Mouse (Mus musculus): ENCODE measurements around the gene Nkain2. TPM values are rescaled to one million over a fixed set of nuclear protein-coding genes. Genes with fewer than 3 reads are reported as not detected.

Gene Nkain2
- polyA plus RNA-seq, 1 experiment from 2014 or later: 0.04 TPM

- no peak for ATAC-seq
- no peak for DNase-seq (ENCODE audit: low read depth, low spot score)
- TF ChIP-seq CTCF (IDR thresholded peaks at IDR 0.05): no peak
- CTCF ChIA-PET: no interaction called here
- no peaks in the 10 kb centered on the region for H3K27me3 ChIP-seq
- in situ Hi-C loops (cut with MboI; ENCODE audit: low pct_unique_long_range_greater_than_20kb): no loop called here
- POLR2A ChIA-PET: no interaction called here
Observed at GRCm38 (mm10) chr10:32576559-32577275, 313.5 kb downstream of the Nkain2 start.

- ChIA-PET CTCF (no interaction called here), POLR2A (no interaction called here)
- ATAC-seq (no peak), DNase-seq (ENCODE audit: low read depth, low spot score) (no peak)
- H3K27me3 ChIP-seq: peaks cover 5% of the 10 kb centered on the region
- TF ChIP-seq CTCF (IDR thresholded peaks at IDR 0.05): no peak
- in situ Hi-C loops (cut with MboI; ENCODE audit: low pct_unique_long_range_greater_than_20kb): no loop called here
Observed at GRCm38 (mm10) chr10:32557673-32558072, 332.6 kb downstream of the Nkain2 start.

GRCm38 (mm10) chr10:32536057-32536456, 354.2 kb downstream of the Nkain2 start:
- ATAC-seq: no peak
- POLR2A ChIA-PET: no interaction called here
- CTCF ChIA-PET: no interaction called here
- no peaks in the 10 kb centered on the region for H3K27me3 ChIP-seq
- DNase-seq (ENCODE audit: low read depth, low spot score): no peak
- in situ Hi-C loops (cut with MboI; ENCODE audit: low pct_unique_long_range_greater_than_20kb): no loop called here
- no peak for TF ChIP-seq CTCF (IDR thresholded peaks at IDR 0.05)

- POLR2A ChIA-PET: no interaction called here
Observed at GRCm38 (mm10) chr10:32510821-32511220, 379.4 kb downstream of the Nkain2 start.

GRCm38 (mm10) chr10:32494591-32495182, 395.6 kb downstream of the Nkain2 start:
- ChIA-PET POLR2A (no interaction called here), CTCF (no interaction called here)
- ATAC-seq (no peak), DNase-seq (ENCODE audit: low read depth, low spot score) (no peak)
- TF ChIP-seq CTCF (IDR thresholded peaks at IDR 0.05): no peak
- in situ Hi-C loops (cut with MboI; ENCODE audit: low pct_unique_long_range_greater_than_20kb): no loop called here
- H3K27me3 ChIP-seq: no peaks in the 10 kb centered on the region

More at GRCm38 (mm10) chr10:32510821-32511220, 379.4 kb downstream of the Nkain2 start:
- TF ChIP-seq CTCF (IDR thresholded peaks at IDR 0.05): no peak
- CTCF ChIA-PET: interaction anchor here (0.7 kb wide), 1 partner anchor 11 kb away, joined by 3 read pairs; no protein-coding TSS in a partner anchor
- ATAC-seq: no peak
- H3K27me3 ChIP-seq: no peaks in the 10 kb centered on the region
- no peak for DNase-seq (ENCODE audit: low read depth, low spot score)
- in situ Hi-C loops (cut with MboI; ENCODE audit: low pct_unique_long_range_greater_than_20kb): no loop called here

GRCm38 (mm10) chr10:32493600-32493999, 396.7 kb downstream of the Nkain2 start:
- POLR2A ChIA-PET: no interaction called here
- CTCF ChIA-PET: no interaction called here
- no peak for ATAC-seq
- DNase-seq (ENCODE audit: low read depth, low spot score): no peak
- in situ Hi-C loops (cut with MboI; ENCODE audit: low pct_unique_long_range_greater_than_20kb): no loop called here
- H3K27me3 ChIP-seq: no peaks in the 10 kb centered on the region
- no peak for TF ChIP-seq CTCF (IDR thresholded peaks at IDR 0.05)

- in situ Hi-C loops (cut with MboI; ENCODE audit: low pct_unique_long_range_greater_than_20kb): no loop called here
Observed at GRCm38 (mm10) chr10:32462726-32463125, 427.5 kb downstream of the Nkain2 start.

GRCm38 (mm10) chr10:32439932-32440519, 450.2 kb downstream of the Nkain2 start:
- ChIA-PET CTCF (no interaction called here), POLR2A (no interaction called here)
- DNase-seq (ENCODE audit: low read depth, low spot score) (no peak), ATAC-seq (no peak)
- H3K27me3 ChIP-seq: no peaks in the 10 kb centered on the region
- TF ChIP-seq CTCF (IDR thresholded peaks at IDR 0.05): no peak
- in situ Hi-C loops (cut with MboI; ENCODE audit: low pct_unique_long_range_greater_than_20kb): no loop called here

More at GRCm38 (mm10) chr10:32462726-32463125, 427.5 kb downstream of the Nkain2 start:
- DNase-seq (ENCODE audit: low read depth, low spot score): no peak
- CTCF ChIA-PET: no interaction called here
- ATAC-seq: no peak
- POLR2A ChIA-PET: interaction anchor here (1.0 kb wide), 1 partner anchor 16 kb away, joined by 3 read pairs; no protein-coding TSS in a partner anchor
- no peak for TF ChIP-seq CTCF (IDR thresholded peaks at IDR 0.05)
- no peaks in the 10 kb centered on the region for H3K27me3 ChIP-seq

- H3K27me3 ChIP-seq: no peaks in the 10 kb centered on the region
- no peak for ATAC-seq
- no peak for DNase-seq (ENCODE audit: low read depth, low spot score)
- TF ChIP-seq CTCF (IDR thresholded peaks at IDR 0.05): no peak
- ChIA-PET POLR2A (no interaction called here), CTCF (no interaction called here)
- in situ Hi-C loops (cut with MboI; ENCODE audit: low pct_unique_long_range_greater_than_20kb): no loop called here
Observed at GRCm38 (mm10) chr10:32414228-32414627, 476.0 kb downstream of the Nkain2 start.

GRCm38 (mm10) chr10:32411331-32411730, 478.9 kb downstream of the Nkain2 start:
- POLR2A ChIA-PET: no interaction called here
- TF ChIP-seq CTCF (IDR thresholded peaks at IDR 0.05): no peak
- in situ Hi-C loops (cut with MboI; ENCODE audit: low pct_unique_long_range_greater_than_20kb): no loop called here
- DNase-seq (ENCODE audit: low read depth, low spot score): no peak
- no peaks in the 10 kb centered on the region for H3K27me3 ChIP-seq
- ATAC-seq: no peak
- CTCF ChIA-PET: no interaction called here

- ChIA-PET CTCF (no interaction called here), POLR2A (no interaction called here)
- TF ChIP-seq CTCF (IDR thresholded peaks at IDR 0.05): no peak
- no peak for ATAC-seq
- DNase-seq (ENCODE audit: low read depth, low spot score): no peak
- no peaks in the 10 kb centered on the region for H3K27me3 ChIP-seq
- in situ Hi-C loops (cut with MboI; ENCODE audit: low pct_unique_long_range_greater_than_20kb): no loop called here
Observed at GRCm38 (mm10) chr10:32400961-32401360, 489.3 kb downstream of the Nkain2 start.

Measured in Patski (cell line).